Mouse (Mus musculus) bone marrow, adult 2 months (tissue): Measurements from ENCODE around the gene Mecom.

ENCODE experiments used
- CTCF ChIP-seq: fragments of 200-500 bp; IDR thresholded peaks from 2 replicates; pipeline ENCODE4 v1.5.1; 2011; ENCODE audit warnings: low read length, control low read depth; ENCODE audit not compliant: control insufficient read depth, insufficient read depth
- POLR2A ChIP-seq: fragments of 200-500 bp; IDR thresholded peaks from 2 replicates; pipeline ENCODE4 v1.6.1; 2011; ENCODE audit warnings: low read depth, mild to moderate bottlenecking, control low read depth, low read length, borderline replicate concordance; ENCODE audit not compliant: control insufficient read depth

GRCm38 (mm10) chr3:30438007-30438406 lies 109.8 kb downstream of the Mecom start:
- TF ChIP-seq CTCF (no peak), POLR2A (no peak)
